Mouse (Mus musculus) left cerebral cortex, postnatal 4 days (tissue): ENCODE measurements around the gene Gabbr1. TPM values are rescaled to one million over a fixed set of nuclear protein-coding genes. Genes with fewer than 3 reads are reported as not detected.

ENCODE experiments used
- DNase-seq: peaks from one replicate; pipeline ENCODE4 v3.0.0-alpha.2; 2022
- intact Hi-C: fragments of 180-260 bp; cut with DNase I; formaldehyde crosslinking; loops from one replicate; pipeline ENCODE4 v1.15.1; 2025
- total RNA-seq, 2 experiments: library from RNA; stranded (reverse); gene quantifications; 2 replicates each; pipeline ENCODE4 v1.2.3; 2021

The Gabbr1 gene
- total RNA-seq, 2 experiments from 2014 or later = 430 to 482 TPM

GRCm38 (mm10) chr17:37039127-37039894 is 6.5 kb upstream of the Gabbr1 start:
- DNase-seq = no peak
- intact Hi-C loops = no loop called here

DNA sequence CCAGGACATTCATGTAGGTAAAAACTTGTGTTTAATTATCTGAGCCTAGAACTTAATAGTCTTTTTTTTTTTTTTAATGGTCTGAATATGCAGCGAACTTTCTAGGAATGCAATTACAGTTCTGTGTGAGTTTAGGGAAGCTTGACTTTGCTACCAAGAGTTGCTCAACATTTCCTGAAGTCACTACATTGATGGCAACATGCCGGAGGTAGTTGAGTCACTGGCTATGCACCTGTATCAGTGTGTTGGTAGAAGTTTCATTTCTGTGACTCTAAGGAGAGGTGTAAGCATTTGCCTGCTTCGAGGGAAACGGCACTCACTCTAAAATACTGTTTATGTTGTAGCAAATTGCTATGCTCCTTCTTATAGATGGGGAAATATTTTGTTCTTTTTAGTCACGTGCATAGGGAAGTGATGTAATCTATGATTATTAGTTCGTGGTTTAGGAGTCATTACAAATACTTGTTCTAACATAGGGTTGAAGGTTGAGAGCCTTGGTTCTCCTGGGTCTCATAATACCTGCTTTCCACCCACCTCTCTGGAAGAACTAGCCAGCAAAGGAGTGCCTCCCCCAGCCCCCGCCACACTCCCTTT is 1.0 kb upstream of the Gabbr1 start:
- intact Hi-C loops = loop anchor here (5.0 kb wide), 1 partner anchor 97 kb away; no protein-coding TSS in a partner anchor
- no peak for DNase-seq

- peak; percentile 68 for DNase-seq
- intact Hi-C loops = loop anchor here (2.0 to 5.0 kb wide), 2 partner anchors 44 to 99 kb away; no protein-coding TSS in a partner anchor
These were observed 746 bp downstream of the Gabbr1 start for GRCm38 (mm10) chr17:37046312-37047112.

- no peak for DNase-seq
- intact Hi-C loops = loop anchor here (2.0 to 5.0 kb wide), 2 partner anchors 45 to 100 kb away; no protein-coding TSS in a partner anchor
These were observed 1.7 kb downstream of the Gabbr1 start for GRCm38 (mm10) chr17:37047332-37047976.

- no peak for DNase-seq
- intact Hi-C loops = loop anchor here (2.0 to 5.0 kb wide), 2 partner anchors 45 to 101 kb away; no protein-coding TSS in a partner anchor
These were observed 2.2 kb downstream of the Gabbr1 start for GRCm38 (mm10) chr17:37047981-37048380.

DNA sequence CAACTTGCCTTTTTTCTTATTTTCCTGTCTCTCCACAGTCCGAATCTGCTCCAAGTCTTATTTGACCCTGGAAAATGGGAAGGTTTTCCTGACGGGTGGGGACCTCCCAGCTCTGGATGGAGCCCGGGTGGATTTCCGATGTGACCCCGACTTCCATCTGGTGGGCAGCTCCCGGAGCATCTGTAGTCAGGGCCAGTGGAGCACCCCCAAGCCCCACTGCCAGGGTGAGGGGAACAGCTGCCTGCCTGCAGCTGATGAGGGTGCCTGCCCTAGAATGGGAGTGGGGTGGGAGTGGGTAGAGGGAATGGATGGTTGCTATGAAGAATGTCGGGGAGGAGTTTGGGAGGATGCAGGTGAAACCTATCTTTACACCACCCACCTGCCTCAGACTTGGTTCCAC is 2.6 kb downstream of the Gabbr1 start:
- intact Hi-C loops = loop anchor here (5.0 kb wide), 1 partner anchor 101 kb away; no protein-coding TSS in a partner anchor
- DNase-seq = no peak

- DNase-seq = peak; percentile 80
- intact Hi-C loops = loop anchor here (5.0 kb wide), 1 partner anchor 102 kb away; no protein-coding TSS in a partner anchor
These were observed 4.0 kb downstream of the Gabbr1 start for GRCm38 (mm10) chr17:37049570-37050310.

DNA sequence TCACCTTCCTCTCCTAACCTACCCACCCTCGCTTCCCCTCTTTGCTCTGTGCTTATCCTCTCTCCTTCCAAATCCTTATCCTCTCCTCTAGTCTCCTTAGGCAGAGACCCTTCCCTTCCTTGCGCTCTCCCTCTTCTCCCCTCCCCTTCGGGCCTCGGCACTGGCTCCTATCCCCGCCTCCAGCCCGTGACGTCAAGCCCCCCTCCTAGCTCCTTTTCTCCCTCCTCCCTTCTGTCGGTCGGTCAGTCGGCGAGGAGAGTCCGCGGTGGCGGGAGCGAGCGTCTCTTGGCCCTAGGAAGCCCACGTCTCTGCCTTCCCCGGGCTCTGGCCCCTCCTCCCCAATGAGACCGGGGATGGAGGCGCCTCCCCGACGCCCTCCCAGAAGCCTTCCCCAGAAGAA is 4.6 kb downstream of the Gabbr1 start:
- peak; percentile 91 for DNase-seq
- intact Hi-C loops = no loop called here

DNA sequence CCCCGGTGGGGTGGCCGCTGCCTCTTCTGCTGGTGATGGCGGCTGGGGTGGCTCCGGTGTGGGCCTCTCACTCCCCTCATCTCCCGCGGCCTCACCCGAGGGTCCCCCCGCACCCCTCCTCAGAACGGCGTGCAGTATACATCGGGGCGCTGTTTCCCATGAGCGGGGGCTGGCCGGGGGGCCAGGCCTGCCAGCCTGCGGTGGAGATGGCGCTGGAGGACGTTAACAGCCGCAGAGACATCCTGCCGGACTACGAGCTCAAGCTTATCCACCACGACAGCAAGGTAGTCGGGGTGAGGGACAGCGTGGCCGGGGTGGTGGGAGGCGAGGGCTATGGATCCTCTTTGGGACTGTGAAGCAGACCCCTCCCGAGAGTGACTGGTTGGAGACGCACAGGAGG is 5.1 kb downstream of the Gabbr1 start:
- DNase-seq = no peak
- intact Hi-C loops = no loop called here

- DNase-seq = no peak
- intact Hi-C loops = no loop called here
These were observed 6.0 kb downstream of the Gabbr1 start for GRCm38 (mm10) chr17:37051745-37052144.

GRCm38 (mm10) chr17:37056957-37057356 is 11.2 kb downstream of the Gabbr1 start:
- intact Hi-C loops = no loop called here
- no peak for DNase-seq

GRCm38 (mm10) chr17:37061435-37061834 is 15.7 kb downstream of the Gabbr1 start:
- intact Hi-C loops = no loop called here
- DNase-seq = no peak

GRCm38 (mm10) chr17:37062101-37062641 is 16.4 kb downstream of the Gabbr1 start:
- intact Hi-C loops = no loop called here
- DNase-seq = no peak

DNA sequence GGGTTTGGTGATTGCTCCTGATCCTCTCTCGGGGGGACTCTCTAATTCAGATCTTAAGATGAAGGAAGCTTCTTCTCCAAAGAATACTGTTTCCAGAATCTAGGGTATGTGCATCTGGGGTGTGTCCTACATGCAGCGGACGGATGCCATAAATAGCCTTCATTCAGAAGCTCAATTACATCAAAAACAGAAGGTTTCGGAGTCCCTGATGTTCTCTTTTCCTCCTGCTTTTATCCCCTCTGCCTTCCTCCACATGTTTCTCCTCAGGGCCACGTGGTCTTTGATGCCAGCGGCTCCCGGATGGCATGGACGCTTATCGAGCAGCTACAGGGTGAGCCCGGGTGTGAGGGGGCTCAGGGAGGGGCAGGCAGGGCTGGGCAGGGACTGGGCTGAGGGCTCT is 17.3 kb downstream of the Gabbr1 start:
- DNase-seq = no peak
- intact Hi-C loops = no loop called here

DNA sequence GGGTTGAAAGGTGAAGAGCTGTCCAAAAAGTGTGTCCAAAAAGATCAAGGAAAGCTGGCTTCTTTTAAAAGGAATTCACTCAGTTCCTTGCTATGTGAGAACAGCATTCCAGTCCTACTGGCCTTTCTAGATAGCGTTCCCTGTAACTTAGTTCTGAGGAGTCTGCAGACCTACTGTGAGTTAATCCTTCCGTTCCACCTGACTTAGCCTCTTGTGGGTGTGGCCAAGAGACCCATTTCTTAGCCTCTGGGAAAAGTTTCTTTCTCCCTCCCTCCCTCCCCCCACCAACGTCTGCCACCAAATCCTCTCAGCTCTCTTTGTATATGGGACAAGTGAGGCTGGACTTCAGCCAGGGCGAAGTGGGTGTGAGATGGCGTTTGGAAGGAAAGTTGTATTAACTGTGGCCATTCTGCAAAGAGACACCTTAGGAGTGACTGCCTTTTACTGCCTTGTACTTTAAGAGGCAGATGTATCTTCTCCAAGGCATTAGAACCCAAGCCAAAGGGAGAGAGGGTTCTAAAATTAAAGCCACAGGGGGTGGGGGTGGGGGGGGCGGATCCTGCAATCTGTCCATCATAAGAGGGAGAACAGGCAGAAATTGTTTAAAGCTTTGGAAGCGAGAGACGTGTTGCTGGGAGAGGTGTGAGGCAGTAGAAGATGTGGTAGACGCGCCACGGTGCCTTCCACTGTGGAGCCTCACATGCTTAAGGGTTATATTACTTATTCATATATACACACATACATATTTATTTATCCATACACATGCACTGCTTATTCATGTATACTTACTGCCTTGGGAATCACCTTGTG is 18.1 kb downstream of the Gabbr1 start:
- DNase-seq = no peak
- intact Hi-C loops = no loop called here

GRCm38 (mm10) chr17:37065993-37066392 is 20.2 kb downstream of the Gabbr1 start:
- intact Hi-C loops = no loop called here
- no peak for DNase-seq

- intact Hi-C loops = no loop called here
These were observed 22.1 kb downstream of the Gabbr1 start for GRCm38 (mm10) chr17:37067861-37068260.

GRCm38 (mm10) chr17:37070121-37070520 is 24.4 kb downstream of the Gabbr1 start:
- intact Hi-C loops = no loop called here
- no peak for DNase-seq

More at GRCm38 (mm10) chr17:37067861-37068260, 22.1 kb downstream of the Gabbr1 start:
- DNase-seq = no peak
